Mouse (Mus musculus): ENCODE results near the gene Amz1.

DNA sequence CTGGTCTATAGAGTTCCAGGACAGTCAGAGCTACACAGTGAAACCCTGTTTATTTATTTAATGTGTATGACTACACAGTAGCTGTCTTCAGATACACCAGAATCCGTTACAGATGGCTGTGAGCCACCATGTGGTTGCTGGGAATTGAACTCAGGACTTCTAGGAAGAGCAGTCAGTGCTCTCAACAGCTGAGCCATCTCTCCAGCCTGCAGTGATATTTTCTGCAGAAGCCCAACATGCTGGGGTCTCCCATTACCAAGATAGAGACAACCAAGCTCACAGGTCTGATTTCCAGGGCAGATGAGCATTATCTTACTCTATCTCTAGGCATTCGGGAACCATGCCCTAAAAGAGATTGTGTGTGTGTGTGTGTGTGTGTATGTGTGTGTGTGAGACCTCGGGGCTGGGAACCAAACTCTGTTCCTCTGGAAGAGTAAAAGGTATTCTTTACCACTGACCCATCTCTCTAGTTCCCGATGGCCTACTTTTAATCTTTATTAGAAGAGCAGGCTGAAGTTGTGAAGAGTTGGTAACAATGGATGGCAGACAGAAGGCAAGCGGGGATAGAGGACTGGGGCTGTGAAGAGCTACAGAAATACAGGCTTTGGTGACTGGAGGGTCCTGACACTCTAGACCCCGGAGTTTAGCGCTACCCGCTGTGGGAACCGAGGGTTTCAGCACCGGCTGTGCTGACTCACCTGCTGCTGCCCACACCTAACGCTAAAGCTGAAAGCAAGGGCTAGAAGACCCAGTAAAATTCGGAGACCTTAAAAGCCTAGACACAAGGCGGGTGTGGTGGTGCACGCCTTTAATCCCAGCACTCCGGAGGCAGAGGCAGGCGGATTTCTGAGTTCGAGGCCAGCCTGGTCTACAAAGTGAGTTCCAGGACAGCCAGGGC lies 20.2 kb upstream of the Amz1 start:
- TF ChIP-seq CTCF (IDR thresholded peaks at IDR 0.05; ENCODE audit: extremely low read depth, insufficient read depth, insufficient read length, insufficient replicate concordance) = no peak
- no peak for TF ChIP-seq POLR2A (IDR thresholded peaks at IDR 0.05; ENCODE audit: low read depth, low read length)
